Mouse (Mus musculus) kidney, embryonic 16.5 days (tissue): Measurements from ENCODE around the gene Serpinb6a. TPM values are rescaled to one million over a fixed set of nuclear protein-coding genes. Genes with fewer than 3 reads are reported as not detected.
"Not testable (repeated sequence)": the region's sequence is repeated elsewhere in the genome, so short reads cannot be mapped to it uniquely, and the experiment has no call there.

Source experiments
- ATAC-seq: fragments of 200-750 bp; cut with Nextera tagmentation; 2 replicates; pipeline ENCODE4 v1.8.0; 2017; ENCODE audit warnings: moderate TSS enrichment; ENCODE audit not compliant: low FRiP score, low TSS enrichment
- H3K27ac ChIP-seq: fragments of 300-500 bp; sonication (generic); 2 replicates; pipeline ENCODE4 v1.5.1; 2014; ENCODE audit warnings: low read length
- H3K27me3 ChIP-seq: fragments of 300-500 bp; sonication (generic); 2 replicates; pipeline ENCODE4 v1.6.1; 2014; ENCODE audit warnings: low read length, control low read depth, mixed read lengths; ENCODE audit not compliant: insufficient read depth
- H3K36me3 ChIP-seq: fragments of 300-500 bp; sonication (generic); 2 replicates; pipeline ENCODE4 v1.6.1; 2014; ENCODE audit warnings: low read length, control low read depth, mixed read lengths; ENCODE audit not compliant: insufficient read depth
- H3K4me1 ChIP-seq: fragments of 300-500 bp; sonication (generic); 2 replicates; pipeline ENCODE4 v1.6.1; 2014; ENCODE audit warnings: low read length, control low read depth, mixed read lengths; ENCODE audit not compliant: insufficient read depth
- H3K4me2 ChIP-seq: fragments of 300-500 bp; sonication (generic); replicated peaks from 2 replicates; pipeline ENCODE4 v1.6.1; 2014; ENCODE audit warnings: low read depth, low read length
- H3K4me3 ChIP-seq: fragments of 300-500 bp; sonication (generic); 2 replicates; pipeline ENCODE4 v1.5.1; 2014; ENCODE audit warnings: mild to moderate bottlenecking, low read length
- H3K9ac ChIP-seq: fragments of 300-500 bp; sonication (generic); replicated peaks from 2 replicates; pipeline ENCODE4 v1.6.1; 2014; ENCODE audit warnings: low read length
- H3K9me3 ChIP-seq: fragments of 300-500 bp; sonication (generic); 2 replicates; pipeline ENCODE4 v1.6.1; 2016; ENCODE audit warnings: low read length, control low read depth
- WGBS: fragments of 180-500 bp; shearing (Covaris S2); extraction: QIAGEN DNeasy Blood & Tissue Kit; methylation state at CpG from one replicate; pipeline ENCODE4 v1.1.7; 2014; 5-methylcytosine and 5-hydroxymethylcytosine counted together
- polyA plus RNA-seq: library from polyadenylated mRNA; unstranded; fragments of >200 nt; fragmentation: Nextera tagmentation; extraction: Ambion mirVana; gene quantifications from 2 replicates; pipeline ENCODE4 v1.2.1, GENCODE M21; 2015

The Serpinb6a gene
- polyA plus RNA-seq, 1 experiment from 2014 or later: 72.8 TPM

DNA sequence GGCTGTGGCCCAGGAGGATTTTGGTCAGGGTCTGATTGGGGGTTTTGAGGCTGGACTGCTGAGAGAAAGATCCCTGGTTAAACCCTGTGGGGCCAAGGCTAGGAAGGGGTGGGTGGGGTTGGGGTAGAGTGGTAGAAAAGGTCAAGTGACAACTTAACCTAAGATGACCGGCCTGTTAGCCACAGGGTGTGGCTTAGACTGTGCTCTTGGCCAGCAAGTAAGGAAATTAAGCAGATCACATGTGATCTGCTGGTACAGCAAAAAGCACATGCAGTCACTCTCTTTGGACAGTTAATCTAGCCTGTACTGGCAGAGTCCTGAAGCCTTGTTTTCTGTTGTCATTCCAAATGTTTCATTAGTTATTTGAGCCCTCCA, 50.5 kb downstream of the Serpinb6a start:
- H3K36me3 ChIP-seq: no peaks in the 10 kb centered on the region
- no peak overlapping the region for H3K4me2 ChIP-seq
- no peaks in the 10 kb centered on the region for H3K27me3 ChIP-seq
- H3K9me3 ChIP-seq: no peaks in the 10 kb centered on the region
- no peaks in the 10 kb centered on the region for H3K4me1 ChIP-seq
- no peak overlapping the region for H3K9ac ChIP-seq
- ATAC-seq: no peak
- no peak overlapping the region for H3K4me3 ChIP-seq
- no peak overlapping the region for H3K27ac ChIP-seq
- 44% methylated on average over 1 of the region's 1 CpGs for WGBS

- Histone ChIP-seq H3K9ac (no peak overlapping the region), H3K4me2 (no peak overlapping the region), H3K27me3 (no peaks in the 10 kb centered on the region), H3K27ac (no peak overlapping the region), H3K9me3 (no peaks in the 10 kb centered on the region), H3K4me1 (no peaks in the 10 kb centered on the region), H3K4me3 (no peak overlapping the region), H3K36me3 (no peaks in the 10 kb centered on the region)
- 86% methylated on average over 4 of the region's 4 CpGs for WGBS
- no peak; the same call in 1 of the 2 replicates for ATAC-seq
Observed at GRCm38 (mm10) chr13:33951308-33952074, 51.1 kb downstream of the Serpinb6a start.

DNA sequence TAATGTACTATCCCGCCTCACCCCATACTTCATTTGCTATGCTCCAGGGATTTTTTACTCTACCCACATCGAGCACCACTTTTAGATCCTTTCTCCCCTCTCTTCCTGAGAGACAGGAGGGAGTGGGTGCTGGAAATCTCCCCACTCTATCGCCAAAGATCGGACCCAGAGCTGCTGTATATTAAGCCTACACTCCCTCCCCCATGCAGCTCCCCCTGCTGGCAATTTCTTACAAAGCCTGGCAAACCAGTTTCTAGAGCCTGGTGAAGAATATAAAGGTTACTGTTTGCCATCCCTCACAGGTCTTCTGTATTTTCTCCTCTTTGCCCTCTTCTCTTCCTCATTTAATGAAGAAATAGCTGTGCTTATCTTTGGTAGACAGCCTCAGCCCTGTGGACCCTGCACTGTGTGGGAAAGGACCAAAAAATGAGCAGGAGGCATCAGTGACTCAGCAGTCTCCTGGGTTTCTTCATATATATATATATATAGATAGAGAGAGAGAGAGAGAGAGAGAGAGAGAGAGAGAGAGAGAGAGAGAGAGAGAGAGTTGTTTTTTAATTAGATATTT, 60.3 kb downstream of the Serpinb6a start:
- WGBS: 26% methylated on average over 4 of the region's 4 CpGs
- ATAC-seq: no peak
- no peak overlapping the region for H3K4me3 ChIP-seq

GRCm38 (mm10) chr13:33941288-33941808, 61.2 kb downstream of the Serpinb6a start:
- H3K27ac ChIP-seq: no peak overlapping the region
- H3K27me3 ChIP-seq: no peaks in the 10 kb centered on the region
- H3K36me3 ChIP-seq: no peaks in the 10 kb centered on the region
- WGBS: 83% methylated on average over 5 of the region's 5 CpGs
- H3K9me3 ChIP-seq: no peaks in the 10 kb centered on the region
- peaks cover under 1% of the 10 kb centered on the region; the same call in 1 of the 2 replicates for H3K4me1 ChIP-seq
- H3K9ac ChIP-seq: no peak overlapping the region
- H3K4me2 ChIP-seq: no peak overlapping the region
- H3K4me3 ChIP-seq: no peak overlapping the region
- no peak for ATAC-seq

More for the DNA sequence above, 60.3 kb downstream of the Serpinb6a start:
- Histone ChIP-seq H3K4me1 (no peaks in the 10 kb centered on the region), H3K9ac (no peak overlapping the region), H3K36me3 (no peaks in the 10 kb centered on the region), H3K27ac (no peak overlapping the region), H3K4me2 (no peak overlapping the region), H3K9me3 (no peaks in the 10 kb centered on the region), H3K27me3 (no peaks in the 10 kb centered on the region)

GRCm38 (mm10) chr13:33937587-33937986, 65.0 kb downstream of the Serpinb6a start:
- not testable (repeated sequence) for H3K36me3 ChIP-seq, H3K4me2 ChIP-seq, H3K27me3 ChIP-seq, ATAC-seq, H3K4me1 ChIP-seq, H3K9me3 ChIP-seq, H3K4me3 ChIP-seq, H3K9ac ChIP-seq, H3K27ac ChIP-seq

GRCm38 (mm10) chr13:33937151-33937550, 65.4 kb downstream of the Serpinb6a start:
- no peaks in the 10 kb centered on the region for H3K9me3 ChIP-seq
- no peak overlapping the region for H3K9ac ChIP-seq
- no peaks in the 10 kb centered on the region for H3K27me3 ChIP-seq
- no peak for ATAC-seq
- H3K36me3 ChIP-seq: no peaks in the 10 kb centered on the region
- H3K27ac ChIP-seq: no peak overlapping the region
- WGBS: 78% methylated on average over 5 of the region's 5 CpGs
- no peak overlapping the region for H3K4me3 ChIP-seq
- no peak overlapping the region for H3K4me2 ChIP-seq
- H3K4me1 ChIP-seq: peaks cover 7% of the 10 kb centered on the region; the same call in 1 of the 2 replicates

DNA sequence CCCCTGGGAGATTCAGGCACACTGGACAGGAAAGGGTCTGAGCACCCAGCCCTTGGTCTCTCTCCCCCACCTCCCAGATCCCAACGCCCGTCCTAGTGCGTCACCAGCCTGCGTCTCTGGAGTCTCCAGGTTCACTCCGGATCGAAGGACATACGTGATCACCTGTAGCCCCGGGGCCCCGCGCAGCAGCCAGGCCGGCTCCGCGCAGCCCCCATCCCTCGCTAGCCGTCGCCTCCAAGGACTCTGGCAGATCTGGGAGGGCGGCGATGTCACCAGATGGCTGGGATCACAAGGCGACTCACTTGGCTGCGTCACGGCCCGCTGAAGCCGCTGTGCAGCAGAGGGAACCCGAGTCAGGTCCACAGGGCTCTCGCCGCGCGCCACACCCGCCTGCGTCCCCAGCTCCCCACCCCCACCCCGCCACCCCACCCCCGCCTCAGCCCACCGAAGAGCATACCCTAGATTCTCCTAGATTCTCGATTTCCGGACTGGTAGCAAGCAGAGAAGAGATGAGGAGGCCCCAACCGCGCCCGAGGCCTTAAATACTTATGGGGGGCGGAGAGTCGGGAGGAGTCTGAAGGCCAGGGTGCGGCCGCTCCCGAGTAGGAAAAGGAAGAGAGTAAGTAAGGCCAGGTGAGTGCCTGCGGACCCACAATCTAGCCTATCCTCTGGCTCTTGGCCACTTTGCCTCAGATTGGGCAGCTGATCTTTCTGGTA, 67.0 kb downstream of the Serpinb6a start:
- no peaks in the 10 kb centered on the region for H3K9me3 ChIP-seq
- ATAC-seq: peak; percentile 94
- H3K4me1 ChIP-seq: peaks cover 7% of the 10 kb centered on the region; the same call in 1 of the 2 replicates
- H3K27ac ChIP-seq: peak overlapping the region; percentile 74
- peak overlapping the region; percentile 64 for H3K4me2 ChIP-seq
- peak overlapping the region; percentile 66 for H3K4me3 ChIP-seq
- H3K27me3 ChIP-seq: no peaks in the 10 kb centered on the region
- peak overlapping the region; percentile 76 for H3K9ac ChIP-seq
- H3K36me3 ChIP-seq: 0 out of 2 replicates have a peak, but pooled peaks cover 2% of the 10 kb centered on the region
- under 1% methylated on average over 41 of the region's 44 CpGs for WGBS

DNA sequence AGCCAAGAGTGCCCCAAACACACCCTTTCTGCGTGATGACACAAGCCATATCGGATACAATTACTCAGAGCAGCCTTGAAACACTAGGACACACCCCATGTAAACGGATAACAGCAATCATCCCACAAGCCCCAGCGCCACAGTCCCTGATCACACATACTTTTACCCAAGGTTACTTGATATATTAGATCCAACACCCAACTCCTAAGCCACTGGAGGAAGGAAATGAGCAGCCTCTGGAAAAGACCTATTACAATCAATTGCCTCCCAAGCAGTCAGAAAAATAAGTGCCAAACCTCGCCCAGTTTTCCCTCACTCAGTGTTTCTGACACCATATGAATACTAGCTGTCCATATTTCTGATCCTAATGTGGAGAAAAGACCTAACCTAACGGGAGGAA, 67.9 kb downstream of the Serpinb6a start:
- no peaks in the 10 kb centered on the region for H3K9me3 ChIP-seq
- peaks cover 7% of the 10 kb centered on the region for H3K36me3 ChIP-seq
- 45% methylated on average over 6 of the region's 6 CpGs for WGBS
- peak; percentile 65 for ATAC-seq
- H3K27me3 ChIP-seq: no peaks in the 10 kb centered on the region
- peak overlapping the region; percentile 64 for H3K4me2 ChIP-seq
- H3K4me1 ChIP-seq: peaks cover 7% of the 10 kb centered on the region; the same call in 1 of the 2 replicates
- no peak overlapping the region for H3K9ac ChIP-seq
- H3K4me3 ChIP-seq: peak overlapping the region; percentile 66
- H3K27ac ChIP-seq: peak overlapping the region; percentile 74; the same call in 1 of the 2 replicates

DNA sequence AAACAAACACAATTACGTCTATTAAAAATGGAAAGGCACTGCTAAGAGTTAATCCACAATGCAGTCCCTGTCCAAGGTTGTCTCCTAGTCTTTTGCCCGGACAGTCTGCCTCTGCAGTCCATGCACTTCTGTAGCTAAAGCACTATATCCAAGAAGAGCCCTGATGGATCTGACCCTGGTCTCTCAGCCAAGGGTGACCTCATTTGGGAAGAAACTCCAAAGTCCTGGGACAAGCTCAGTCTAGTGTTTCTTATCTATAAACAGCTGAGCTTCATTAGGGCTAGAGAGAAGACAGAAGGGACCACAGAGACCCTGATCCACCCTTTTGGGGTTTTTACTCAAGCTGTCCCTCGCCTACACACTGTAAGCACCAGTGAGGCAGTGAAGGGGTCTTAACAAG, 71.7 kb downstream of the Serpinb6a start:
- H3K27me3 ChIP-seq: no peaks in the 10 kb centered on the region
- ATAC-seq: no peak
- no peaks in the 10 kb centered on the region for H3K9me3 ChIP-seq
- 84% methylated on average over 3 of the region's 3 CpGs for WGBS
- no peak overlapping the region for H3K4me2 ChIP-seq
- no peak overlapping the region for H3K4me3 ChIP-seq
- H3K36me3 ChIP-seq: peaks cover 7% of the 10 kb centered on the region
- H3K9ac ChIP-seq: no peak overlapping the region
- 0 out of 2 replicates have a peak, but pooled peaks cover 3% of the 10 kb centered on the region for H3K4me1 ChIP-seq
- H3K27ac ChIP-seq: no peak overlapping the region
